Comparison of ENCODE assay signal across 26 mouse cellular contexts in genomic region chr2:156901883-156902282, GRCm38 (mm10).
"Had no signal": no experiment of that assay in that cellular context is flagged by ENCODE, and none has a peak within 500 bp of the region (broad histone marks: within the 10 kb centered on the region; RNA-seq: fewer than 3 reads in every experiment).

No protein-coding gene starts in this region.

- DNase-seq: cerebellum, adult 9-11 months; cerebellum, postnatal 25 days; cerebellum, postnatal 36 days; embryo, embryonic 11 days; forebrain, postnatal 0 days; gastrocnemius, adult 2 months; gastrocnemius, postnatal 10 days; gastrocnemius, postnatal 14 days; gastrocnemius, postnatal 25 days; gastrocnemius, postnatal 36 days; heart, adult 11 months; heart, adult 18-20 months; heart, adult 2 months had no signal

- H3K36me3 ChIP-seq: embryonic facial prominence, embryonic 10.5 days; embryonic facial prominence, embryonic 12.5 days; embryonic facial prominence, embryonic 13.5 days; embryonic facial prominence, embryonic 15.5 days; forebrain, embryonic 10.5 days; forebrain, embryonic 12.5 days; forebrain, embryonic 15.5 days; heart, embryonic 10.5 days had no signal

- H3K27me3 ChIP-seq: embryonic facial prominence, embryonic 12.5 days; embryonic facial prominence, embryonic 13.5 days; embryonic facial prominence, embryonic 15.5 days; forebrain, embryonic 13.5 days; forebrain, embryonic 15.5 days had no signal

- H3K4me1 ChIP-seq: embryonic facial prominence, embryonic 12.5 days; embryonic facial prominence, embryonic 13.5 days; embryonic facial prominence, embryonic 15.5 days; forebrain, embryonic 12.5 days; forebrain, embryonic 13.5 days; forebrain, embryonic 15.5 days had no signal

- H3K27ac ChIP-seq: embryonic facial prominence, embryonic 10.5 days; embryonic facial prominence, embryonic 12.5 days; embryonic facial prominence, embryonic 13.5 days; embryonic facial prominence, embryonic 15.5 days; forebrain, embryonic 10.5 days; forebrain, embryonic 12.5 days; forebrain, embryonic 13.5 days; forebrain, embryonic 15.5 days; gastrocnemius, adult 2 months; heart, adult 2 months; heart, embryonic 10.5 days had no signal

- H3K9ac ChIP-seq: embryonic facial prominence, embryonic 12.5 days; embryonic facial prominence, embryonic 13.5 days; embryonic facial prominence, embryonic 15.5 days; forebrain, embryonic 12.5 days; forebrain, embryonic 13.5 days; forebrain, embryonic 15.5 days; forebrain, postnatal 0 days had no signal

- H3K4me3 ChIP-seq: embryonic facial prominence, embryonic 10.5 days; embryonic facial prominence, embryonic 12.5 days; embryonic facial prominence, embryonic 13.5 days; embryonic facial prominence, embryonic 15.5 days; erythroblast, embryonic 14.5 days; forebrain, embryonic 10.5 days; forebrain, embryonic 12.5 days; forebrain, embryonic 13.5 days; forebrain, embryonic 15.5 days; gastrocnemius, adult 2 months; heart, adult 2 months; heart, embryonic 10.5 days had no signal

- H3K9me3 ChIP-seq: embryonic facial prominence, embryonic 10.5 days; embryonic facial prominence, embryonic 12.5 days; embryonic facial prominence, embryonic 13.5 days; embryonic facial prominence, embryonic 15.5 days; forebrain, embryonic 10.5 days; forebrain, embryonic 12.5 days; forebrain, embryonic 13.5 days; forebrain, embryonic 15.5 days; heart, embryonic 10.5 days had no signal

- ATAC-seq: forebrain, embryonic 13.5 days; forebrain, embryonic 14.5 days; forebrain, embryonic 15.5 days; forebrain, embryonic 16.5 days; forebrain, postnatal 0 days had no signal

- H3K4me2 ChIP-seq: embryonic facial prominence, embryonic 12.5 days; embryonic facial prominence, embryonic 13.5 days; embryonic facial prominence, embryonic 15.5 days; forebrain, embryonic 12.5 days; forebrain, embryonic 13.5 days; forebrain, embryonic 15.5 days; heart, embryonic 11.5 days had no signal
